Mouse (Mus musculus): ENCODE measurements at regions not wholly inside any gene's neighbourhood (a gene's known extent, or its start where the extent isn't known, plus 50 kb on each side); places are given as distances from the start of the nearest gene placed in this dataset.

DNA sequence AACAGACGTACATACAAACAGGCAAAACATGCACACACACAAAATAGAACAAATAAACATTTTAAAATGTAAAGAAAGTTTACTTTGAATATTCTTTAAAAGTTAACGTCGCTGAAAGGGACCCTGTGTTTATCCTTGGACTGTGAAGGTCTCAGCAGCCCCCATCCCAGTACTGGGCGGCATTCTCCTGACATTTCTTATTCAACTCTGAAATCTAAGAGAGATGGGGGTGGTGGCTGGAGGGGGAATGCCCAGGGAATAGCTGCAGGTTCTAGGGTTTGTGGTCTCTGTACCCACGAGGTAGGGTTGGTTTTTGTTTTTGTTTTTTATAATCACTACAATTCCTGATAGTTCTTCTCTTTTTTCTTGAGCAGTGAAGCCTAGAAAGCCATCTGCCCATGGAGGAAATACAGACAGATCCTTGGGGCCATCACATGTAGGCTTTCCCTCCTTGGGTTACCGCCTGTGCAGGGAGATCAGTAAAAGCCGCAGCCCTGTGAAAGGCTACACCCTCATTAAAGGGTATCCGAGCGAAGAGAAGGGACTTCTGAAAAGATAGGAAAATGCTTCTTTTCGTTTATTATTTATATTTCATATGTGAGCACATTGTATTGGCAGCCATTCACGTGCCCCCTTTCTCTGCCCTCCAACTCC, 338.0 kb upstream of the Gm10131 start:
- TF ChIP-seq CTCF (IDR thresholded peaks at IDR 0.05; ENCODE audit: borderline replicate concordance, insufficient read depth, low read depth, low read length) (no peak), POLR2A (IDR thresholded peaks at IDR 0.05; ENCODE audit: borderline replicate concordance, insufficient read depth, low read length) (no peak)
